Mouse (Mus musculus) liver, adult 2 months (tissue): ENCODE measurements at regions not wholly inside any gene's neighbourhood (a gene's known extent, or its start where the extent isn't known, plus 50 kb on each side); places are given as distances from the start of the nearest gene placed in this dataset.

ENCODE experiments used
- CTCF ChIP-seq: fragments of 200-500 bp; IDR thresholded peaks from 2 replicates; pipeline ENCODE4 v1.5.1; 2011; ENCODE audit warnings: low read depth, low read length, control low read depth
- POLR2A ChIP-seq: fragments of 200-500 bp; IDR thresholded peaks from 2 replicates; pipeline ENCODE4 v1.6.1; 2011; ENCODE audit warnings: low read length, control low read depth; ENCODE audit not compliant: insufficient read depth; ENCODE audit errors: extremely low read depth

GRCm38 (mm10) chr10:117441979-117442803, 62.4 kb upstream of the Cpsf6 start:
- TF ChIP-seq POLR2A = no peak
- TF ChIP-seq CTCF = no peak
